Mouse (Mus musculus) MEL (cell line): ENCODE results near the gene Olfr884.

ENCODE experiments used
- CTCF ChIP-seq, 3 experiments: IDR thresholded peaks in 2 of 3; conservative IDR thresholded peaks in 1 of 3; 2 replicates each; pipeline ENCODE4 v1.5.1; 2011 to 2012; ENCODE audit warnings: low read length in 3 of 3, low read depth in 2 of 3, mild to moderate bottlenecking in 2 of 3, improper control_type of control experiment in 1 of 3, inconsistent platforms in 1 of 3, mixed read lengths in 1 of 3, moderate library complexity in 1 of 3; ENCODE audit not compliant: control insufficient read depth in 1 of 3, insufficient read depth in 1 of 3, poor library complexity in 1 of 3, severe bottlenecking in 1 of 3
- GATA1 ChIP-seq: IDR thresholded peaks from 2 replicates; pipeline ENCODE4 v1.6.1; 2011; ENCODE audit warnings: low read depth, low read length, improper control_type of control experiment
- HCFC1 ChIP-seq: IDR thresholded peaks from 2 replicates; pipeline ENCODE4 v1.6.1; 2012; ENCODE audit warnings: low read depth, mild to moderate bottlenecking, inconsistent platforms, low read length, improper control_type of control experiment, moderate library complexity
- JUND ChIP-seq: IDR thresholded peaks from 2 replicates; pipeline ENCODE4 v1.6.1; 2011; ENCODE audit warnings: low read depth, mild to moderate bottlenecking, improper control_type of control experiment, low read length
- KAT2A ChIP-seq: conservative IDR thresholded peaks from 2 replicates; pipeline ENCODE4 v1.6.1; 2012; ENCODE audit warnings: low read depth, low read length, improper control_type of control experiment, inconsistent platforms
- MXI1 ChIP-seq: IDR thresholded peaks from 2 replicates; pipeline ENCODE4 v1.6.1; 2011; ENCODE audit warnings: mild to moderate bottlenecking, low read depth, low read length, improper control_type of control experiment
- POLR2A ChIP-seq, 2 experiments: IDR thresholded peaks; 2 replicates each; pipeline ENCODE4 v1.6.1; 2011 to 2012; ENCODE audit warnings: low read length in 2 of 2, mild to moderate bottlenecking in 2 of 2, control low read depth in 1 of 2, improper control_type of control experiment in 1 of 2, low read depth in 1 of 2, moderate library complexity in 1 of 2; ENCODE audit not compliant: control insufficient read depth in 1 of 2, insufficient read depth in 1 of 2, poor library complexity in 1 of 2
- POLR2AphosphoS2 ChIP-seq: IDR thresholded peaks from 2 replicates; pipeline ENCODE4 v1.6.1; 2011; ENCODE audit warnings: low read length, improper control_type of control experiment
- TBP ChIP-seq: IDR thresholded peaks from 2 replicates; pipeline ENCODE4 v1.8.0; 2011; ENCODE audit warnings: low read depth, low read length, improper control_type of control experiment
- UBTF ChIP-seq: IDR thresholded peaks from 2 replicates; pipeline ENCODE4 v1.6.1; 2012; ENCODE audit warnings: low read depth, mild to moderate bottlenecking, inconsistent platforms, low read length, improper control_type of control experiment, moderate library complexity, borderline replicate concordance; ENCODE audit not compliant: insufficient read depth
- ZMIZ1 ChIP-seq: IDR thresholded peaks from 2 replicates; pipeline ENCODE4 v1.6.1; 2012; ENCODE audit warnings: low read depth, mild to moderate bottlenecking, inconsistent platforms, low read length, improper control_type of control experiment, moderate library complexity

GRCm38 (mm10) chr9:38061022-38061421 lies 14.7 kb downstream of the Olfr884 start, which contains the start of gene Olfr885:
- TF ChIP-seq CTCF (IDR thresholded peaks at IDR 0.05 in 2 of 3, conservative IDR thresholded peaks at IDR 0.05 in 1 of 3; ENCODE audit: control insufficient read depth in 1 of 3, insufficient read depth in 1 of 3, low read depth in 2 of 3, low read length in 3 of 3, poor library complexity in 1 of 3, severe bottlenecking in 1 of 3) (no peak), GATA1 (no peak), POLR2A (IDR thresholded peaks at IDR 0.05; ENCODE audit: control insufficient read depth in 1 of 2, insufficient read depth in 1 of 2, low read depth in 1 of 2, low read length in 2 of 2, poor library complexity in 1 of 2) (no peak), TBP (no peak), POLR2AphosphoS2 (no peak), UBTF (no peak), JUND (no peak), HCFC1 (no peak), KAT2A (no peak), ZMIZ1 (no peak), MXI1 (no peak)
